Mouse (Mus musculus) hindlimb bud, embryonic 11.5 days (tissue): ENCODE results near the gene Rint1.

Experiments
- DNase-seq: peaks from one replicate; pipeline ENCODE4 v3.0.0-alpha.2; 2012; ENCODE audit warnings: low read depth, low spot score; ENCODE audit errors: extremely low spot score

Gene Rint1

GRCm38 (mm10) chr5:23787536-23788389, at the start of gene Rint1:
Gene Rint1, plus strand, starts transcription at chr5:23787711.
- peak; percentile 81 for DNase-seq

DNA sequence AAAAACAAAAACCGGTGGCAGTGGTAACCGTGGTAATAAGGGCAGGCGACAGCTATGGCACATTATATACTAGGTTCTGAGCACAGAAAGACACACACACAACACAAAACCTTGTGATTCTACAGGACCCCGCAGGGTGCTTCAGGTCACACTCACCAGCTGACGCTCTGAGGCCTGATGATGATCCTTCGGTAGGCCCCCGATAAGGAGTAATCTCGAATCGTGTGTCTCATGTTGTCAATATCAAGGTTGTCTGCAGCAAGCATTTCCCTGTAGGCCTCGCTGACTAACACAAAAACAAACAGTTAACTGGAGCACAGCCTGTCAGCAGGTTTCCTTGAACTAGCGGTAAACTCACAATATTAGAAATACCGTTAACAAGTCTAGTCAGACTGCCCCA, 44.2 kb upstream of the Rint1 start:
- DNase-seq: no peak

GRCm38 (mm10) chr5:23749882-23750281, 37.6 kb upstream of the Rint1 start:
- DNase-seq: no peak

DNA sequence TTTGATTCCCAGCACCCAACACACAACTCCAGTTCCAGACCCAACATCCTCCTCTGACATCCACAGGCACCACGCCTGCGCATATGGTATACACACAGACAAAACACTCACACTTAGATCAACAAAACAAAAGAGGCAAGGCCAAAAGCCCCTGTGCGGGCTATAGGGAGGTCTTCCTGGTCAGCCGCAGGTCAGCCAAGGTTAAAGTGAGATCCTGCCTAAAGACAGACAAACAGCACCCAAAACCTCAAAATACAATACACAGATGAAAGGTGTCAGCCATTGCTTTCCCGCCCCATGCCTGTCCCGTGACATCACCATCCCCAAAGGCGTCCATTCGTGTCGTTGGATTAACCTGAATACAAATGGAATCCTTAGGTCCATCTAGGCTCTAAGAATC, 31.9 kb upstream of the Rint1 start:
- DNase-seq: no peak

DNA sequence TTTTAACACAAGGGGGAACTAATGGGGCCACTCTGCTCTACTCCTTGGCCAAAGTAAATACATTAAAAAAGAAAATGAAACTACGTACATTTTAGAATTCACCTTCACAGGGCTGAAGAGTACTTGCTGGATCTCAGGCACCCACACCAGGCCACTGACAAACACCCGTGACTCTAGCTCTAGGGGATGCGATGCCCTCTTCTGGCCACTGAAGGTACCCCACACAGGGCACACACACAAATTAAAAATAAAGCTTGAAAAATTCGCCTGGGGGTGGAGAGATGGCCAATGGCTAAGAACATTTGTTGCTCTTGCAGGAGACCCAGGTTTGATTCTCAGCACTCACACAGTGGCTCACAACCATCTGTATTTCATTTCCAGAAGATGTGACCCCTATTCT, 31.1 kb upstream of the Rint1 start:
- no peak for DNase-seq

DNA sequence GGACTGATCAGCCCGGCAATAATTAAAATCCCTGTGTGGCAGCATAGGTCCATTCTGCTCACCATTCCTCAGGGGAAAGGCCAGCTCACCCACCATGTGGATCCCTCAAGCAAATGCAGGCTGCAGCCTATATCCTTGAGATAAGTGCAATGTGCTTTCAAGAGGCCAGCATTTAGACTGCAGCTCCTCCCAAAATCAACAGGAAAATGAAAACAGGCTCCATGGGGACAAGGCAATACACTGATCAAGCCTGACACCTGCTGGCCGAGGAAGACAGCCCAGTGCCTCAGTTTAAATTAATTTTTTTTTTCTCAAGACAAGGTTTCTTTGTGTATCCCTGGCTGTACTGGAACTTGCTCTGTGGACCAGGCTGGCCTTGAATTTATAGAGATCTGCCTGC, 28.9 kb upstream of the Rint1 start:
- DNase-seq: no peak

GRCm38 (mm10) chr5:23762531-23762930, 25.0 kb upstream of the Rint1 start:
- DNase-seq: no peak

DNA sequence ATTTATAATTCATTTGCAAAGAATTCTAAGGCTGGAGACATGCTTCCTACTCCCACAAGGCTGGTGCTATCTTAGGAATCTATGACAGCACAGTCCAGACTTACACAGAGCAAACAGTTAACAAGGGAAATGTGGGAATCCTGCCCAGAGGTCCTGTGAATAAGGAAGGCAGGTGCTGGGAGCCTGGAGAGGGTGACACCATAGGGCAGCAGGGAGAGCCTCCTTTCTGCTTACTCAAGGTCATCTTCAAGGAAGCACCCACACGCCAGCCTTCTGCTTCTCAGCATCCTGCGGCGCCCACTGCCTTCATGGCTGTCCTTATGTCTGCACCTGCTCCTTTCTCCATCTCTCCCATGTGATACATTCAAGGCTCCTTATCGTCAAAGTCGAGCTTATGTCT, 23.0 kb upstream of the Rint1 start:
- DNase-seq: no peak

DNA sequence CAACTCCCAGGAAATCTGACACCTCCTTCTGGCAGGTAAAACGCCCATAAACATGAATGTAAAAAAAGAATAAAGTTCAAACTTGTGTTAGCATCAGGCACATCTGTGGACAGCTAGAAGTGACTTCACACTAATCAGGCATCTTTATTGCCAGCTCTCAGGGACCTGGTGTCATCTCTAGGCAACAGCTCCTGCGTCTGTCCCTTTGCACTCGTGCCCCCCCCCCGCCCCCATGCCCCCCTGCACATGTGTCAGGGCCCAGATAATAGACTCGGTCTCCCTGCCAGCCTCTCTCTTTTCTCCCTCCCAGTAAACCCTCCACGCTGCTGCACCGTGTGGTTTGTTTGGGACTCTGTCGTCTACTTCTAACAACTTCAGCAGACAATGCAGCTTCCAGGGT, 16.4 kb upstream of the Rint1 start:
- DNase-seq: no peak

GRCm38 (mm10) chr5:23774186-23774585, 13.3 kb upstream of the Rint1 start:
- DNase-seq: no peak

- DNase-seq: no peak
These were observed 7.0 kb upstream of the Rint1 start for GRCm38 (mm10) chr5:23780516-23780915.

DNA sequence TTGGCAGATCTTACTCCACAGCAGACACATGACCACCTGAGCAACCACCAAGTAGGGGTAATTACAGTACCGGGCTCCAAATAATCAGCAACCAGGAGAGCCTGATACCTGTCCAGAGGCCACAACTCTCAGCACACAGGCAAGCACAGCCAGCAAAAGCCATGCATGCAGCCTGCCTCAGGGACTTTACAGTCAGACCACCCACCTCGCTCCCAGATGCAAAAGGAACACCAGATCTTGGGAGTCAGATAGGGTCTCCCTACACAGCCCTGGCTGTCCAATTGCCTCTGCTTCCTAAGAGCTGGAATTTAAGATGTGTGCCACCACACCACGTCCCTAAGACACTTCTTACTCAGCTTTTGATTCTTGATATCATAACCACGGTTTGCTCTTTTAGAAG, 6.3 kb upstream of the Rint1 start:
- DNase-seq: no peak

GRCm38 (mm10) chr5:23782051-23782810, 5.3 kb upstream of the Rint1 start:
- DNase-seq: no peak

GRCm38 (mm10) chr5:23782931-23783877, 4.3 kb upstream of the Rint1 start, which contains the start of gene Pus7:
Gene Pus7, minus strand, starts transcription at chr5:23783711.
- DNase-seq: peak; percentile 35

DNA sequence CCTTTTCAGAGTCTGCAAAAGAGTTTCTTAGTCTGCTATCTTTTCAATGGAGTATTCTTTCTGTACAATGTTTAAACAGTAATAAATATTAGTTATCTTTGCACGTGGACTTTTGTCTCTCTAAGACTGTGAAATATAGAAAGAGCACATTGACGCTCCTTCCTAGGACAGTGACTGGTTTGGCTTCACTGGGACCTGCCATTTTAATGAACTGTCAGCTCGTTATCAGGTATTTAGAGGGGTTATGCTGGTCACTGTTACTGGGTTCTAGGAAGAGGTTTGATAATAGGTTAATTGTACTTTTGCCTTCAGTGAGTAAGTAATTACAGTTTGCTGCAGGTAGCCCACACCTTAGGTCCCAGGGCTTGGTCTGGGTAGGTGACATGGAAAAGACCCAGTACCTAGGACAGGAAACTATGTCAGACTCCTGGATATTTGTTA, 899 bp downstream of the Rint1 start:
- DNase-seq: no peak

DNA sequence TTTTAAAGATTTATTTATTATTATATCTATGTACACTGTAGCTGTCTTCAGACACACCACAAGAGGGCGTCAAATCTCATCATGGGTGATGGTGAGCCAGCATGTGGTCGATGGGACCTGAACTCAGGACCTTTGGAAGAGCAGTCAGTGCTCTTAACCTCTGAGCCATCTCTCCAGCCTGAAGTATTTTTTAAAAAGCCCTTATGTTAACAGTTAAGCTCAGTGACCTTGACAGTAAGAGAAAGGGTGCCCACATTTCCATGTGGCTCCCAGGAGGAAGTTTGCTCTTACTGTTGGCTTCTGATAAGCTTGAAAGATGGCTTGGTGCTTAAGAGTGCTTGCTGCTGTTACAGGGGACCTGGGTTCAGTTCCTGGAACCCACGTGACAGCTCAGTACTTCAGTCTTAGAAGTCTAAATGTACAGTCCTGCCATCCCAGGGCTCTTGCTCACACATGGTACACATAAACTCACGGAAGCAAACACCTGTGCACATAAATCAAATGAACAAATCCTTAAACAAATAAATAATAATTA, 1.6 kb downstream of the Rint1 start:
- no peak for DNase-seq

- DNase-seq: no peak
These were observed 5.2 kb downstream of the Rint1 start for GRCm38 (mm10) chr5:23792726-23793125.

- no peak for DNase-seq
These were observed 27.3 kb downstream of the Rint1 start for GRCm38 (mm10) chr5:23814841-23815240.

- no peak for DNase-seq
These were observed 29.2 kb downstream of the Rint1 start for GRCm38 (mm10) chr5:23816681-23817080.

- DNase-seq: no peak
These were observed 34.8 kb downstream of the Rint1 start for GRCm38 (mm10) chr5:23822306-23822705.
